Mouse (Mus musculus) liver, embryonic 13.5 days (tissue): ENCODE measurements around the gene Il13ra1. TPM values are rescaled to one million over a fixed set of nuclear protein-coding genes. Genes with fewer than 3 reads are reported as not detected.

Experiments
- ATAC-seq: fragments of 200-750 bp; cut with Nextera tagmentation; 2 replicates; pipeline ENCODE4 v1.8.0; 2017; ENCODE audit warnings: low read depth, mild to moderate bottlenecking, moderate number of reproducible peaks, moderate library complexity
- DNase-seq: peaks from one replicate; pipeline ENCODE4 v3.0.0; 2022
- H3K27ac ChIP-seq: fragments of 300-500 bp; sonication (generic); 2 replicates; pipeline ENCODE4 v1.5.1; 2015; ENCODE audit warnings: moderate library complexity, mild to moderate bottlenecking, inconsistent platforms
- H3K27me3 ChIP-seq: fragments of 300-500 bp; sonication (generic); 2 replicates; pipeline ENCODE4 v1.6.1; 2015; ENCODE audit warnings: mild to moderate bottlenecking, inconsistent platforms
- H3K36me3 ChIP-seq: fragments of 300-500 bp; sonication (generic); 2 replicates; pipeline ENCODE4 v1.6.1; 2015; ENCODE audit warnings: mild to moderate bottlenecking, inconsistent platforms
- H3K4me1 ChIP-seq: fragments of 300-500 bp; sonication (generic); replicated peaks from 2 replicates; pipeline ENCODE4 v1.6.1; 2015; ENCODE audit warnings: inconsistent platforms
- H3K4me2 ChIP-seq: fragments of 300-500 bp; sonication (generic); 2 replicates; pipeline ENCODE4 v1.6.1; 2015; ENCODE audit warnings: inconsistent platforms, mild to moderate bottlenecking, moderate library complexity
- H3K4me3 ChIP-seq: fragments of 300-500 bp; sonication (generic); replicated peaks from 2 replicates; pipeline ENCODE4 v1.5.1; 2015; ENCODE audit warnings: mild to moderate bottlenecking, inconsistent platforms
- H3K9ac ChIP-seq: fragments of 300-500 bp; sonication (generic); 2 replicates; pipeline ENCODE4 v1.6.1; 2015; ENCODE audit warnings: mild to moderate bottlenecking, inconsistent platforms
- H3K9me3 ChIP-seq: fragments of 300-500 bp; sonication (generic); replicated peaks from 2 replicates; pipeline ENCODE4 v1.6.1; 2016; ENCODE audit warnings: inconsistent platforms
- WGBS: fragments of 180-500 bp; shearing (Covaris S2); methylation state at CpG from one replicate; pipeline ENCODE4 v1.1.7; 2015; ENCODE audit not compliant: insufficient replicate concordance; 5-methylcytosine and 5-hydroxymethylcytosine counted together
- polyA plus RNA-seq: library from polyadenylated mRNA; unstranded; fragments of >200 nt; fragmentation: Nextera tagmentation; extraction: Ambion mirVana; gene quantifications from 2 replicates; pipeline ENCODE4 v1.2.1, GENCODE M21; 2015

The Il13ra1 gene
- polyA plus RNA-seq, 1 experiment from 2014 or later, result 3.9 TPM

- WGBS, result 20% methylated on average over 1 of the region's 1 CpGs
- no peak overlapping the region for H3K4me2 ChIP-seq
- H3K36me3 ChIP-seq, result no peaks in the 10 kb centered on the region
- no peak overlapping the region for H3K27ac ChIP-seq
- no peaks in the 10 kb centered on the region for H3K4me1 ChIP-seq
- H3K9me3 ChIP-seq, result no peaks in the 10 kb centered on the region
- H3K27me3 ChIP-seq, result no peaks in the 10 kb centered on the region
- ATAC-seq, result no peak
- H3K4me3 ChIP-seq, result no peak overlapping the region
- H3K9ac ChIP-seq, result no peak overlapping the region
- no peak for DNase-seq
Observed at GRCm38 (mm10) chrX:36129771-36130108, 17.8 kb downstream of the Il13ra1 start.

- ATAC-seq, result no peak
- WGBS, result 47% methylated on average over 1 of the region's 1 CpGs
Observed at GRCm38 (mm10) chrX:36136346-36136745, 24.4 kb downstream of the Il13ra1 start.

GRCm38 (mm10) chrX:36141994-36142639 lies 30.2 kb downstream of the Il13ra1 start:
- ATAC-seq, result no peak
- WGBS, result 38% methylated on average over 6 of the region's 6 CpGs
- H3K27me3 ChIP-seq, result no peaks in the 10 kb centered on the region

More at GRCm38 (mm10) chrX:36136346-36136745, 24.4 kb downstream of the Il13ra1 start:
- Histone ChIP-seq H3K9ac (no peak overlapping the region), H3K27me3 (no peaks in the 10 kb centered on the region), H3K4me2 (no peak overlapping the region), H3K9me3 (no peaks in the 10 kb centered on the region), H3K27ac (no peak overlapping the region), H3K4me3 (no peak overlapping the region), H3K4me1 (no peaks in the 10 kb centered on the region), H3K36me3 (no peaks in the 10 kb centered on the region)
- DNase-seq, result no peak

GRCm38 (mm10) chrX:36146746-36147145 lies 34.8 kb downstream of the Il13ra1 start:
- H3K36me3 ChIP-seq, result no peaks in the 10 kb centered on the region
- no peak overlapping the region for H3K4me2 ChIP-seq
- no peak overlapping the region for H3K27ac ChIP-seq
- no peaks in the 10 kb centered on the region for H3K27me3 ChIP-seq
- H3K9me3 ChIP-seq, result no peaks in the 10 kb centered on the region
- H3K9ac ChIP-seq, result no peak overlapping the region
- DNase-seq (no peak), ATAC-seq (no peak)
- WGBS, result 49% methylated on average over 4 of the region's 4 CpGs
- no peaks in the 10 kb centered on the region for H3K4me1 ChIP-seq
- no peak overlapping the region for H3K4me3 ChIP-seq

More at GRCm38 (mm10) chrX:36141994-36142639, 30.2 kb downstream of the Il13ra1 start:
- Histone ChIP-seq H3K27ac (no peak overlapping the region), H3K9me3 (no peaks in the 10 kb centered on the region), H3K4me1 (no peaks in the 10 kb centered on the region), H3K36me3 (no peaks in the 10 kb centered on the region), H3K4me3 (no peak overlapping the region), H3K9ac (no peak overlapping the region), H3K4me2 (no peak overlapping the region)
- DNase-seq, result no peak

GRCm38 (mm10) chrX:36150100-36150499 lies 38.2 kb downstream of the Il13ra1 start:
- Histone ChIP-seq H3K4me2 (no peak overlapping the region), H3K4me1 (no peaks in the 10 kb centered on the region), H3K36me3 (no peaks in the 10 kb centered on the region), H3K27ac (no peak overlapping the region), H3K9me3 (no peaks in the 10 kb centered on the region), H3K4me3 (no peak overlapping the region), H3K9ac (no peak overlapping the region), H3K27me3 (no peaks in the 10 kb centered on the region)
- DNase-seq, result no peak
- ATAC-seq, result no peak

GRCm38 (mm10) chrX:36156677-36157076 lies 44.8 kb downstream of the Il13ra1 start:
- WGBS, result 35% methylated on average over 2 of the region's 2 CpGs
- no peak for ATAC-seq
- Histone ChIP-seq H3K27me3 (no peaks in the 10 kb centered on the region), H3K4me3 (no peak overlapping the region), H3K4me2 (no peak overlapping the region), H3K9me3 (no peaks in the 10 kb centered on the region), H3K36me3 (no peaks in the 10 kb centered on the region), H3K4me1 (no peaks in the 10 kb centered on the region), H3K9ac (no peak overlapping the region), H3K27ac (no peak overlapping the region)
- DNase-seq, result no peak

- Histone ChIP-seq H3K4me1 (no peaks in the 10 kb centered on the region), H3K27ac (no peak overlapping the region), H3K4me3 (no peak overlapping the region), H3K36me3 (no peaks in the 10 kb centered on the region), H3K4me2 (no peak overlapping the region), H3K9ac (no peak overlapping the region), H3K27me3 (no peaks in the 10 kb centered on the region), H3K9me3 (no peaks in the 10 kb centered on the region)
- 39% methylated on average over 4 of the region's 4 CpGs for WGBS
- no peak for DNase-seq
- ATAC-seq, result no peak
Observed at GRCm38 (mm10) chrX:36161567-36161966, 49.7 kb downstream of the Il13ra1 start.

GRCm38 (mm10) chrX:36183625-36184024 lies 71.7 kb downstream of the Il13ra1 start:
- Histone ChIP-seq H3K9me3 (no peaks in the 10 kb centered on the region), H3K4me2 (no peak overlapping the region), H3K4me1 (no peaks in the 10 kb centered on the region), H3K4me3 (no peak overlapping the region), H3K9ac (no peak overlapping the region), H3K27ac (no peak overlapping the region), H3K36me3 (no peaks in the 10 kb centered on the region), H3K27me3 (no peaks in the 10 kb centered on the region)
- ATAC-seq (no peak), DNase-seq (no peak)

GRCm38 (mm10) chrX:36186036-36186435 lies 74.1 kb downstream of the Il13ra1 start:
- DNase-seq (no peak), ATAC-seq (no peak)
- Histone ChIP-seq H3K27ac (no peak overlapping the region), H3K27me3 (no peaks in the 10 kb centered on the region), H3K36me3 (no peaks in the 10 kb centered on the region), H3K9me3 (no peaks in the 10 kb centered on the region), H3K4me2 (no peak overlapping the region), H3K9ac (no peak overlapping the region), H3K4me1 (no peaks in the 10 kb centered on the region), H3K4me3 (no peak overlapping the region)
- 51% methylated on average over 5 of the region's 5 CpGs for WGBS

- no peak overlapping the region for H3K9ac ChIP-seq
- ATAC-seq, result no peak
- H3K4me1 ChIP-seq, result no peaks in the 10 kb centered on the region
- H3K9me3 ChIP-seq, result no peaks in the 10 kb centered on the region
- no peak overlapping the region for H3K4me3 ChIP-seq
- DNase-seq, result no peak
- H3K27me3 ChIP-seq, result no peaks in the 10 kb centered on the region
- 50% methylated on average over 6 of the region's 6 CpGs for WGBS
- H3K36me3 ChIP-seq, result no peaks in the 10 kb centered on the region
- H3K27ac ChIP-seq, result no peak overlapping the region
- H3K4me2 ChIP-seq, result no peak overlapping the region
Observed at GRCm38 (mm10) chrX:36186443-36186842, 74.5 kb downstream of the Il13ra1 start.

- Histone ChIP-seq H3K27ac (no peak overlapping the region), H3K36me3 (no peaks in the 10 kb centered on the region), H3K4me2 (no peak overlapping the region), H3K9ac (no peak overlapping the region), H3K27me3 (peaks cover 11% of the 10 kb centered on the region; the same call in 1 of the 2 replicates), H3K9me3 (no peaks in the 10 kb centered on the region), H3K4me3 (no peak overlapping the region), H3K4me1 (no peaks in the 10 kb centered on the region)
- 18% methylated on average over 6 of the region's 6 CpGs for WGBS
- DNase-seq, result no peak
- ATAC-seq, result no peak
Observed at GRCm38 (mm10) chrX:36193951-36194350, 82.0 kb downstream of the Il13ra1 start.

GRCm38 (mm10) chrX:36195736-36196525 lies 84.0 kb downstream of the Il13ra1 start, which contains the start of gene Zcchc12:
Gene Zcchc12 (plus strand): TSS chrX:36195904.
- no peaks in the 10 kb centered on the region for H3K4me1 ChIP-seq
- no peak within 1 kb of the TSS for H3K9ac ChIP-seq
- no peaks in the 10 kb centered on the region for H3K9me3 ChIP-seq
- no peak within 1 kb of the TSS for H3K27ac ChIP-seq
- DNase-seq, result no peak
- no peak for ATAC-seq
- no peak within 1 kb of the TSS for H3K4me3 ChIP-seq
- H3K27me3 ChIP-seq, result peaks cover 11% of the 10 kb centered on the region; the same call in 1 of the 2 replicates
- WGBS, result 15% methylated on average over 23 of the region's 28 CpGs
- no peak within 1 kb of the TSS for H3K4me2 ChIP-seq
- H3K36me3 ChIP-seq, result no peaks in the 10 kb centered on the region
